Mouse (Mus musculus) erythroblast, adult 5-6 weeks (primary cell): ENCODE data around the gene Man1b1. TPM values are rescaled to one million over a fixed set of nuclear protein-coding genes. Genes with fewer than 3 reads are reported as not detected.

Source experiments
- ATAC-seq: replicated peaks from 2 replicates; pipeline ENCODE4 v1.8.0; 2016; ENCODE audit warnings: moderate number of reproducible peaks, mild to moderate bottlenecking, moderate TSS enrichment, inconsistent platforms; ENCODE audit not compliant: poor library complexity, low FRiP score, severe bottlenecking
- total RNA-seq, 2 experiments: library from RNA; stranded (forward) in 1 of 2; stranded (reverse) in 1 of 2; fragments of 150-400 nt in 1 of 2; fragments of 200-764, 138-1000 nt in 1 of 2; gene quantifications; 2 replicates each; pipeline versions ENCODE4 v1.2.3 to v1.2.4; 2015 to 2017; ENCODE audit warnings: low replicate concordance in 2 of 2

The Man1b1 gene
- total RNA-seq, 2 experiments from 2014 or later, result 4.6 to 13.2 TPM

DNA sequence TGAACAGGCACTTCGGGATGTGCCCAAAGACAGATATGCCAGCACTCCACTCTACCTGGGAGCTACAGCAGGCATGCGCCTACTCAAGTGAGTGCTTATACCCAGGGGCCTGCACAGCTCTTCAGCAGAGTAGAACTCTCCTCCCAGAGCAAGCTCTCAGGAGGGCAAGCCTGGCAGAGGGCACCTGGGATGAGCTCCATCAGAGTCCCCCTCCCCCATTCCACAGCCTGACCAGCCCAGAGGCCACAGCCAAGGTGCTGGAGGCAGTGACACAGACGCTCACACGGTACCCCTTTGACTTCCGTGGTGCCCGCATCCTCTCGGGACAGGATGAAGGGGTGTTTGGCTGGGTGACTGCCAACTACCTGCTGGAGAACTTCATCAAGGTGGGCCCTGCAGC lies 65.9 kb downstream of the Man1b1 start:
- no peak for ATAC-seq

DNA sequence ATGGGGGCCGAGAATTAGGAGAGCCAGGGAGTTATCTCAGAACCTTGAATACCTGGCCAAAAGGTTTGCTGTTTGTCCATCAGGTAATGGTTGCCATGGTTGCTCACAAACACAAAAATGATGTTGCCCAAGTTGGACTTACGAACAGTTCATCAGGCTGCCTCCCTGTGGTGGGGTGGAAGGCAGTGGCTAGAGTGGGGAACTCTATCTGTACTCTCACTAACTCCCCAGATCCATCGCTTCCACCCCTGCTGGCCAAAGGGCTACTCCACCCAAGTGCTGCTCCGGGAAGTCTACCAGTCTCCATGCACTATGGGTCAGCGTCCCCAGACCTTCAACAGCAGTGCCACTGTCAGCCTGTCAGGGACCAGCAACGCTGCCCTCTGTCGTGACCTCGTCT lies 66.9 kb downstream of the Man1b1 start, which contains the start of gene Npdc1:
Gene Npdc1, plus strand, starts transcription at position 301 of the 400 bp plus-strand sequence.
- no peak for ATAC-seq

DNA sequence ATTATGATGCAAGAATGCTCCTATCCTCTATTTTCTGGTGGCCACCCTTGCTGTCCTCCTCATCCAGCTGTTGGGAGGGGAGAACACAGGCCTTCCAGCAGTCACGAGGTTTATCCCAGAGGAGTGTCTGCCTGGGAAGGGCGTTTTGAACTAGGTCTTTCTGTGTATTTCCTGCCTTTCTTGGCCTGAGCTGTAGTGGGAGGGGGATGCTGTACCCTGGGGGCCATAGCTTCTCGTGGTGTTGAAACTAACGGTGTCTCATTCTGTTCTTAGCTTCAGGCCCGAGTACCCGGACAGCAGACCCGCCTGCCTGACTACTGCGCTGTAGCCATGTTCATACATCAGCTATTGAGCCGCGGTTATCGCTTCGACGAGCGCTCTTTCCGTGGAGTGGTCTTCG lies 68.2 kb downstream of the Man1b1 start:
- ATAC-seq, result no peak

DNA sequence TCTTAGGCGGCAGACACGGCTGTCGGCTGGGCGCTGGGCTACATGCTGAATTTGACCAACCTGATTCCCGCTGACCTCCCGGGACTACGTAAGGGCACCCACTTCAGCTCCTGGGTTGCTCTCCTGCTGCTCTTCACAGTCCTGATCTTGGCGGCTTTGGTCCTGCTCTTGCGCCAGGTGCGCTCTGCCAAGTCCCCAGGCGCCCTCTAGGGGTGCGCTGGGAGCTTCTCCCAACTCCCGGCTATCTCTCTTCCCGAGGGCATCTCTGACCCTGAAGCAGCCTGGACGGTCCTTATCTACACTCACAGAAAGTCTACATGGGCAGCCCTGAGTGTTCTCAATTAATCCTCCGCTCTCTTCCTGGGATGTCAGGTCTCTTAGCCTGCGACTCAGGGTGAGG lies 68.6 kb downstream of the Man1b1 start:
- ATAC-seq, result no peak

Other genes starting within 250 kb of the Man1b1 start
Only the 30 nearest of the 37 such genes appear.
- gene Nrarp, start 151.6 kb upstream of the Man1b1 start, total RNA-seq (2015; ENCODE audit: low replicate concordance), result not detected in 2 replicates
- 0.51 TPM in 1 of 2 replicates, not detected in the other for gene Nrarp, start 151.6 kb upstream of the Man1b1 start, total RNA-seq (2017; ENCODE audit: low replicate concordance)
- 3.1 and 5.0 TPM in 2 replicates for gene Tor4a, start 135.5 kb upstream of the Man1b1 start, total RNA-seq (2015; ENCODE audit: low replicate concordance)
- gene Tor4a, start 135.5 kb upstream of the Man1b1 start, total RNA-seq (2017; ENCODE audit: low replicate concordance), result 6.7 and 7.4 TPM in 2 replicates
- 0.77 and 6.1 TPM in 2 replicates for gene Nelfb, start 120.8 kb upstream of the Man1b1 start, total RNA-seq (2015; ENCODE audit: low replicate concordance)
- gene Nelfb, start 120.8 kb upstream of the Man1b1 start, total RNA-seq (2017; ENCODE audit: low replicate concordance), result 19.5 and 25.7 TPM in 2 replicates
- gene Stpg3, start 117.7 kb upstream of the Man1b1 start, total RNA-seq (2015; ENCODE audit: low replicate concordance), result not detected in 2 replicates
- gene Stpg3, start 117.7 kb upstream of the Man1b1 start, total RNA-seq (2017; ENCODE audit: low replicate concordance), result 0.34 TPM in 1 of 2 replicates, not detected in the other
- gene Fam166a, start 113.6 kb upstream of the Man1b1 start, total RNA-seq (2015; ENCODE audit: low replicate concordance), result not detected in 2 replicates
- not detected in 2 replicates for gene Fam166a, start 113.6 kb upstream of the Man1b1 start, total RNA-seq (2017; ENCODE audit: low replicate concordance)
- 161 and 203 TPM in 2 replicates for gene Tubb4b, start 107.6 kb upstream of the Man1b1 start, total RNA-seq (2015; ENCODE audit: low replicate concordance)
- gene Tubb4b, start 107.6 kb upstream of the Man1b1 start, total RNA-seq (2017; ENCODE audit: low replicate concordance), result 205 and 234 TPM in 2 replicates
- not detected in 2 replicates for gene Slc34a3, start 98.0 kb upstream of the Man1b1 start, total RNA-seq (2015; ENCODE audit: low replicate concordance)
- gene Slc34a3, start 98.0 kb upstream of the Man1b1 start, total RNA-seq (2017; ENCODE audit: low replicate concordance), result not detected in 2 replicates
- gene Rnf224, start 95.6 kb upstream of the Man1b1 start, total RNA-seq (2015; ENCODE audit: low replicate concordance), result not detected in 2 replicates
- not detected in 2 replicates for gene Rnf224, start 95.6 kb upstream of the Man1b1 start, total RNA-seq (2017; ENCODE audit: low replicate concordance)
- not detected in 2 replicates for gene Rnf208, start 90.1 kb upstream of the Man1b1 start, total RNA-seq (2015; ENCODE audit: low replicate concordance)
- gene Rnf208, start 90.1 kb upstream of the Man1b1 start, total RNA-seq (2017; ENCODE audit: low replicate concordance), result not detected in 2 replicates
- gene Cysrt1, start 89.9 kb upstream of the Man1b1 start, total RNA-seq (2015; ENCODE audit: low replicate concordance), result not detected in 2 replicates
- not detected in 2 replicates for gene Cysrt1, start 89.9 kb upstream of the Man1b1 start, total RNA-seq (2017; ENCODE audit: low replicate concordance)
- 2.1 and 3.3 TPM in 2 replicates for gene AL732309.1, start 85.5 kb upstream of the Man1b1 start, total RNA-seq (2015; ENCODE audit: low replicate concordance)
- 1.6 TPM in 1 of 2 replicates, not detected in the other for gene AL732309.1, start 85.5 kb upstream of the Man1b1 start, total RNA-seq (2017; ENCODE audit: low replicate concordance)
- gene Tmem203, start 76.9 kb upstream of the Man1b1 start, total RNA-seq (2015; ENCODE audit: low replicate concordance), result 2.5 and 8.8 TPM in 2 replicates
- gene Tmem203, start 76.9 kb upstream of the Man1b1 start, total RNA-seq (2017; ENCODE audit: low replicate concordance), result 2.2 and 3.7 TPM in 2 replicates
- gene Tprn, start 69.7 kb upstream of the Man1b1 start, total RNA-seq (2015; ENCODE audit: low replicate concordance), result 1.5 and 4.0 TPM in 2 replicates
- gene Tprn, start 69.7 kb upstream of the Man1b1 start, total RNA-seq (2017; ENCODE audit: low replicate concordance), result 0.26 and 2.6 TPM in 2 replicates
- gene Ssna1, start 59.9 kb upstream of the Man1b1 start, total RNA-seq (2015; ENCODE audit: low replicate concordance), result 36.5 and 67.5 TPM in 2 replicates
- gene Ssna1, start 59.9 kb upstream of the Man1b1 start, total RNA-seq (2017; ENCODE audit: low replicate concordance), result 9.9 and 24.8 TPM in 2 replicates
- gene Anapc2, start 59.9 kb upstream of the Man1b1 start, total RNA-seq (2015; ENCODE audit: low replicate concordance), result 8.4 and 12.9 TPM in 2 replicates
- 9.2 and 18.7 TPM in 2 replicates for gene Anapc2, start 59.9 kb upstream of the Man1b1 start, total RNA-seq (2017; ENCODE audit: low replicate concordance)
- gene Tmem210, start 44.2 kb upstream of the Man1b1 start, total RNA-seq (2015; ENCODE audit: low replicate concordance), result not detected in 2 replicates
- gene Tmem210, start 44.2 kb upstream of the Man1b1 start, total RNA-seq (2017; ENCODE audit: low replicate concordance), result not detected in 2 replicates
- gene Lrrc26, start 42.4 kb upstream of the Man1b1 start, total RNA-seq (2015; ENCODE audit: low replicate concordance), result not detected in 2 replicates
- gene Lrrc26, start 42.4 kb upstream of the Man1b1 start, total RNA-seq (2017; ENCODE audit: low replicate concordance), result not detected in 2 replicates
- gene Grin1, start 13.2 kb upstream of the Man1b1 start, total RNA-seq (2015; ENCODE audit: low replicate concordance), result not detected in 2 replicates
- not detected in 2 replicates for gene Grin1, start 13.2 kb upstream of the Man1b1 start, total RNA-seq (2017; ENCODE audit: low replicate concordance)
- gene Dpp7, start 24.0 kb downstream of the Man1b1 start, total RNA-seq (2015; ENCODE audit: low replicate concordance), result 13.3 TPM in 1 of 2 replicates, not detected in the other
- gene Dpp7, start 24.0 kb downstream of the Man1b1 start, total RNA-seq (2017; ENCODE audit: low replicate concordance), result 2.6 TPM in 1 of 2 replicates, not detected in the other
- 7.7 and 13.3 TPM in 2 replicates for gene Uap1l1, start 33.3 kb downstream of the Man1b1 start, total RNA-seq (2015; ENCODE audit: low replicate concordance)
- gene Uap1l1, start 33.3 kb downstream of the Man1b1 start, total RNA-seq (2017; ENCODE audit: low replicate concordance), result 0.51 and 3.9 TPM in 2 replicates
- 3.3 and 8.8 TPM in 2 replicates for gene Sapcd2, start 40.0 kb downstream of the Man1b1 start, total RNA-seq (2015; ENCODE audit: low replicate concordance)
- 0.98 and 8.0 TPM in 2 replicates for gene Sapcd2, start 40.0 kb downstream of the Man1b1 start, total RNA-seq (2017; ENCODE audit: low replicate concordance)
- gene Entpd2, start 63.5 kb downstream of the Man1b1 start, total RNA-seq (2015; ENCODE audit: low replicate concordance), result not detected in 2 replicates
- not detected in 2 replicates for gene Entpd2, start 63.5 kb downstream of the Man1b1 start, total RNA-seq (2017; ENCODE audit: low replicate concordance)
- gene Npdc1, start 67.0 kb downstream of the Man1b1 start, total RNA-seq (2015; ENCODE audit: low replicate concordance), result not detected in 2 replicates
- not detected in 2 replicates for gene Npdc1, start 67.0 kb downstream of the Man1b1 start, total RNA-seq (2017; ENCODE audit: low replicate concordance)
- gene Fut7, start 90.9 kb downstream of the Man1b1 start, total RNA-seq (2015; ENCODE audit: low replicate concordance), result 2.7 and 4.0 TPM in 2 replicates
- gene Fut7, start 90.9 kb downstream of the Man1b1 start, total RNA-seq (2017; ENCODE audit: low replicate concordance), result 4.4 and 4.5 TPM in 2 replicates
- 7.7 and 16.7 TPM in 2 replicates for gene Abca2, start 96.4 kb downstream of the Man1b1 start, total RNA-seq (2015; ENCODE audit: low replicate concordance)
- gene Abca2, start 96.4 kb downstream of the Man1b1 start, total RNA-seq (2017; ENCODE audit: low replicate concordance), result 4.5 and 7.3 TPM in 2 replicates
- gene Clic3, start 124.5 kb downstream of the Man1b1 start, total RNA-seq (2015; ENCODE audit: low replicate concordance), result not detected in 2 replicates
- not detected in 2 replicates for gene Clic3, start 124.5 kb downstream of the Man1b1 start, total RNA-seq (2017; ENCODE audit: low replicate concordance)
- gene Paxx, start 128.8 kb downstream of the Man1b1 start, total RNA-seq (2015; ENCODE audit: low replicate concordance), result 18.2 and 33.8 TPM in 2 replicates
- 8.4 and 10.6 TPM in 2 replicates for gene Paxx, start 128.8 kb downstream of the Man1b1 start, total RNA-seq (2017; ENCODE audit: low replicate concordance)
- 1.3 TPM in 1 of 2 replicates, not detected in the other for gene Ptgds, start 137.7 kb downstream of the Man1b1 start, total RNA-seq (2015; ENCODE audit: low replicate concordance)
- not detected in 2 replicates for gene Ptgds, start 137.7 kb downstream of the Man1b1 start, total RNA-seq (2017; ENCODE audit: low replicate concordance)
- gene Lcn12, start 161.6 kb downstream of the Man1b1 start, total RNA-seq (2015; ENCODE audit: low replicate concordance), result not detected in 2 replicates
- gene Lcn12, start 161.6 kb downstream of the Man1b1 start, total RNA-seq (2017; ENCODE audit: low replicate concordance), result not detected in 2 replicates
- 6.7 and 7.5 TPM in 2 replicates for gene Fbxw5, start 168.4 kb downstream of the Man1b1 start, total RNA-seq (2015; ENCODE audit: low replicate concordance)
- 3.2 and 5.1 TPM in 2 replicates for gene Fbxw5, start 168.4 kb downstream of the Man1b1 start, total RNA-seq (2017; ENCODE audit: low replicate concordance)